Mouse (Mus musculus): ENCODE measurements around the gene Rptor. TPM values are rescaled to one million over a fixed set of nuclear protein-coding genes. Genes with fewer than 3 reads are reported as not detected.
A peak's percentile ranks its signal among the peaks of the same experiment; 100 is the strongest.

Rptor gene
- polyA plus RNA-seq, 1 experiment from 2014 or later, result 13.3 TPM

DNA sequence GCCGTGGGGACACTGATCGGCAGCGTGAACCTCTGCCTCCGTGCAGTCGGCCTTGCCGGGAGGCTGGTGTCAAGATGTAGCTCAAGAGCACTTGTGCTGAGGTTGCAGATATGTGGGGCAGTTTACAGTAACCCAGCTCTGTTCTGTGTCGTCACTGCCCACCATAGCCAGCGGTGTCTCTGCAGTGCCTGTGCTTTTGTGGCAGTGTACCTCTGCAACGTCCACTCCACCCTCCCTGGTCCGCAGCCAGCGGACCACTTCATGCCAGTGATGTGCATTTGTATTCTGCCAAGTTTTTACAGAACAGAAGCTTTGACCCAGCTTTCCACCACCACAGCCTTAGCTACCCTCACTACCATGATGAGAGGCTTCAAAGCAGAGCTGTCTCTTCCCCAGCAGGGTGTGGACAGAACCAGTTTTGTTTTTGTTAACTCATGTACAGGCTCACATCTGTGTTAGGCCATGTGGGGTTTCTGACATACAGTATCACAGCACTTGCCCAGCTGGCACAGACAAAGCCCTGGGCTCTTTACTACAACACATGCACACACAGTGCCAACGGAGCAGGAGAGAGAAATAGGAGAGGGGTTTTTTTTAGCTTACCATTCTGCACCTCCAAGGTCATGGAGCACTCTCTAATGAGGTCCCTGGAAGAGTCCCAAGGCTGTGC, 182.1 kb downstream of the Rptor start:
- Histone ChIP-seq H3K4me3 (no peak overlapping the region), H3K27ac (ENCODE audit: poor library complexity, severe bottlenecking) (no peak overlapping the region), H3K4me1 (replicated peaks) (peaks cover 6% of the 10 kb centered on the region), H3K27me3 (replicated peaks) (no peaks in the 10 kb centered on the region), H3K4me2 (no peak overlapping the region), H3K9me3 (replicated peaks) (no peaks in the 10 kb centered on the region), H3K9ac (no peak overlapping the region), H3K36me3 (peaks cover 12% of the 10 kb centered on the region)
- no peak for ATAC-seq (ENCODE audit: insufficient number of reproducible peaks, low FRiP score)
- WGBS, result 80% methylated on average over 12 of the region's 12 CpGs

DNA sequence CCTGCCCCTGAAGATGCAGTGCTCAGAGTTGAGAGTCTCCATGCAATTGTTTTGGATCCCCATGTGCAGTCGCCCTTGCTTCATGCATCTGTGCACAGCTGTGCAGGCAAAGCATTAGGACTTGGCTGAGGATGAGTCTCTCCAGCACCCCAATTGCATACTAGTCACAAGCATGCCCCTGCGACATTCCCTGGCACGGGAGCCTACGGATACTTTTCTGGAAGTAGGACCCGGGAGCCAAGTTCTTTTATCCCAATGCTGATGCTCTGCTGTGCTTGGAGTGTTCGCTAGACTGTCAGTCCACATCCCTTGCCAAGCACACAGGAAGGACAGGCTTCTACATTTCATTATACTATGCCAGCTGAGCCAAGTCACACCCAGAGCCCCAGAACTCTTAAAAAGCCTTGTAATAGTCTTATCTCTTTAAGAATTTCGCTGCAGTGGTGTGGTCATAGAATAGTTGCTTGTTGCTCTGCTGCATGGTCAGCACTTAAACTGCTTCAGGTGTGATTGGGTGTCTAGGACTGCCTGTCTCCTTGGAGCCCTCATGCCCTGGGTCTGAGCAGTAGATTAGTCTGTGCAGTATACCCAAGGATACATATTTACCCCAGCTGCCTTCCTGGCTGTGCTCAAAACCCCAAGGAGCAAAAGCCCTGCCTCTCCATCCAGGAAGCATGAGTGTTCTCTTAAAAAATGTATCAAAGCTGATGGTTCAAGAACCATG, 183.1 kb downstream of the Rptor start:
- WGBS, result 87% methylated on average over 7 of the region's 7 CpGs
- Histone ChIP-seq H3K9ac (no peak overlapping the region), H3K4me3 (no peak overlapping the region), H3K27ac (ENCODE audit: poor library complexity, severe bottlenecking) (no peak overlapping the region), H3K4me2 (no peak overlapping the region), H3K36me3 (peaks cover 4% of the 10 kb centered on the region), H3K27me3 (replicated peaks) (no peaks in the 10 kb centered on the region), H3K4me1 (replicated peaks) (peaks cover 8% of the 10 kb centered on the region), H3K9me3 (replicated peaks) (no peaks in the 10 kb centered on the region)
- ATAC-seq (ENCODE audit: insufficient number of reproducible peaks, low FRiP score), result no peak

GRCm38 (mm10) chr11:119786385-119786880, 183.7 kb downstream of the Rptor start:
- ATAC-seq (ENCODE audit: insufficient number of reproducible peaks, low FRiP score), result no peak
- 82% methylated on average over 8 of the region's 8 CpGs for WGBS

DNA sequence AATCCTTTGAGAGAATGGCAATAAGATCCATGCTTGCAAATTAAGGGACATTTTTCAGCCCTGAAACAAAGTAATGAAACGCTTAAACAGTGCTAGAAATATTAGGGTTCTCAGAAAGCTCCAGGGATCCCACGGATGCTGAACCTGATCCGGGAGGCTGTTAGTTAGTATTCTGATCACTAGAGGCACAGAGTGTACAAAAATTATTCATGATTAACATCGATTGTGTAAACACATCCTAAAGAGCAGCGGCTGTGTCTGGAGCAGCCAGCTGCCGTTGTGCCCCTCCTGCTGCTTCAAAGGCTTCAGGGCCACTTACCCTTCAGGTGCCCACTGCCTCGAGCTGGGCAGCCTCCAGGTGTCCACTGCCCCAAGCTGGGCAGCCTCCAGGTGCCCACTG, 185.8 kb downstream of the Rptor start:
- H3K9ac ChIP-seq, result no peak overlapping the region
- H3K4me3 ChIP-seq, result no peak overlapping the region
- no peak for ATAC-seq (ENCODE audit: insufficient number of reproducible peaks, low FRiP score)
- peaks cover 20% of the 10 kb centered on the region for H3K4me1 ChIP-seq (replicated peaks)
- H3K36me3 ChIP-seq, result no peaks in the 10 kb centered on the region
- no peak overlapping the region for H3K4me2 ChIP-seq
- 88% methylated on average over 7 of the region's 7 CpGs for WGBS
- H3K27ac ChIP-seq (ENCODE audit: poor library complexity, severe bottlenecking), result no peak overlapping the region
- no peaks in the 10 kb centered on the region for H3K27me3 ChIP-seq (replicated peaks)
- H3K9me3 ChIP-seq (replicated peaks), result no peaks in the 10 kb centered on the region

More at GRCm38 (mm10) chr11:119786385-119786880, 183.7 kb downstream of the Rptor start:
- H3K27me3 ChIP-seq (replicated peaks), result no peaks in the 10 kb centered on the region
- no peaks in the 10 kb centered on the region for H3K9me3 ChIP-seq (replicated peaks)
- peaks cover 3% of the 10 kb centered on the region; the same call in 1 of the 2 replicates for H3K36me3 ChIP-seq
- H3K27ac ChIP-seq (ENCODE audit: poor library complexity, severe bottlenecking), result no peak overlapping the region
- H3K9ac ChIP-seq, result no peak overlapping the region
- H3K4me2 ChIP-seq, result no peak overlapping the region
- H3K4me1 ChIP-seq (replicated peaks), result peaks cover 8% of the 10 kb centered on the region
- H3K4me3 ChIP-seq, result no peak overlapping the region

GRCm38 (mm10) chr11:119788919-119789713, 186.4 kb downstream of the Rptor start:
- Histone ChIP-seq H3K9me3 (replicated peaks) (no peaks in the 10 kb centered on the region), H3K4me1 (replicated peaks) (peaks cover 25% of the 10 kb centered on the region), H3K4me3 (no peak overlapping the region), H3K27ac (ENCODE audit: poor library complexity, severe bottlenecking) (no peak overlapping the region), H3K27me3 (replicated peaks) (no peaks in the 10 kb centered on the region), H3K9ac (no peak overlapping the region), H3K36me3 (no peaks in the 10 kb centered on the region), H3K4me2 (no peak overlapping the region)
- 63% methylated on average over 3 of the region's 3 CpGs for WGBS
- no peak for ATAC-seq (ENCODE audit: insufficient number of reproducible peaks, low FRiP score)

GRCm38 (mm10) chr11:119791923-119792564, 189.3 kb downstream of the Rptor start:
- Histone ChIP-seq H3K9me3 (replicated peaks) (no peaks in the 10 kb centered on the region), H3K27ac (ENCODE audit: poor library complexity, severe bottlenecking) (no peak overlapping the region), H3K27me3 (replicated peaks) (no peaks in the 10 kb centered on the region), H3K4me2 (no peak overlapping the region), H3K4me1 (replicated peaks) (peaks cover 47% of the 10 kb centered on the region), H3K9ac (no peak overlapping the region; the same call in 1 of the 2 replicates), H3K36me3 (no peaks in the 10 kb centered on the region), H3K4me3 (no peak overlapping the region)
- no peak for ATAC-seq (ENCODE audit: insufficient number of reproducible peaks, low FRiP score)
- 82% methylated on average over 10 of the region's 10 CpGs for WGBS

DNA sequence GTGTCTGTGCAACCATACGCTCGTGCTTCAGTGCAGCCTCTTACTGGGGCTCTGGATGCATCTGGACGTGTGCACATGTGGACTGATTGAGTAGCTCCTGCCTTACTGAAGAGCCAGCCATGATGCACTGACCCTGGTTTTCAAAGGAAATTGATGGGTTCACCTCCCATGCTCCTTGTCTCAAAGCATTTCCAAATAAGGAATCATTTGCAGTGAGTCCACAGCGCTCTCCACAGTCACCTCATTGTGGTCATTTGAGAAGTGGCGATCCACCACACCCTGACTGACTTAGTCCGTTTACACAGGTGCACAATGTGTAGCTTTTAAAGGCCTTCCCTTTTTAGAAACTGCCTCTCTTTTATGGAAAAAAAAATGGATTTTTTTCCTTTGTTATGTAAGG, 190.7 kb downstream of the Rptor start:
- Histone ChIP-seq H3K4me3 (no peak overlapping the region), H3K4me1 (replicated peaks) (peaks cover 48% of the 10 kb centered on the region), H3K9me3 (replicated peaks) (no peaks in the 10 kb centered on the region), H3K36me3 (peaks cover 4% of the 10 kb centered on the region; the same call in 1 of the 2 replicates), H3K27me3 (replicated peaks) (no peaks in the 10 kb centered on the region), H3K4me2 (no peak overlapping the region), H3K9ac (no peak overlapping the region), H3K27ac (ENCODE audit: poor library complexity, severe bottlenecking) (no peak overlapping the region)
- 65% methylated on average over 6 of the region's 6 CpGs for WGBS
- ATAC-seq (ENCODE audit: insufficient number of reproducible peaks, low FRiP score), result no peak

GRCm38 (mm10) chr11:119794020-119794419, 191.3 kb downstream of the Rptor start:
- no peak for ATAC-seq (ENCODE audit: insufficient number of reproducible peaks, low FRiP score)
- H3K36me3 ChIP-seq, result peaks cover 6% of the 10 kb centered on the region; the same call in 1 of the 2 replicates
- no peaks in the 10 kb centered on the region for H3K27me3 ChIP-seq (replicated peaks)
- no peak overlapping the region for H3K9ac ChIP-seq
- H3K4me2 ChIP-seq, result no peak overlapping the region
- no peak overlapping the region for H3K27ac ChIP-seq (ENCODE audit: poor library complexity, severe bottlenecking)
- H3K9me3 ChIP-seq (replicated peaks), result no peaks in the 10 kb centered on the region
- peaks cover 48% of the 10 kb centered on the region for H3K4me1 ChIP-seq (replicated peaks)
- no peak overlapping the region for H3K4me3 ChIP-seq
- 95% methylated on average over 1 of the region's 1 CpGs for WGBS

DNA sequence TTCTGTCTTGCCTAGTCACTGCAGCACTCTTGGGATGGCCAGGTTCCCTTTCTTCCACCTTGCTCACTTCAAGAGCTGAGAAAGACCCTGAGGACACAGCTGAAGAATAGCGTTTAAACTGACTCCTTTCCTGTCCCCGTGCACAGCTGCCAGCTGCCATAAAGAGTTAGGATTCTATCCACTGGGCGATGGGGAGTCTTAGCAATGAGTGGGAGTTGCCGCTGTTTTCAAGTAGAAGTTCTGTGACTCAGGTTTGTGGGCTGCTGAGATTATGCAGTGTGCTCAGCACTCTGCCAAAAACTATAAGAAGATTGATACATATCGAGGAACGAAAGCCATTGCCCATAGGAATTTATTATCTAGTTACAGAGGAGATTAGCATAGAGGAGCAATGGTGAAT, 192.0 kb downstream of the Rptor start:
- Histone ChIP-seq H3K27me3 (replicated peaks) (no peaks in the 10 kb centered on the region), H3K4me1 (replicated peaks) (peaks cover 43% of the 10 kb centered on the region), H3K4me2 (no peak overlapping the region), H3K4me3 (no peak overlapping the region), H3K9ac (no peak overlapping the region), H3K9me3 (replicated peaks) (no peaks in the 10 kb centered on the region), H3K27ac (ENCODE audit: poor library complexity, severe bottlenecking) (no peak overlapping the region), H3K36me3 (peaks cover 6% of the 10 kb centered on the region; the same call in 1 of the 2 replicates)
- 76% methylated on average over 6 of the region's 6 CpGs for WGBS
- no peak for ATAC-seq (ENCODE audit: insufficient number of reproducible peaks, low FRiP score)

DNA sequence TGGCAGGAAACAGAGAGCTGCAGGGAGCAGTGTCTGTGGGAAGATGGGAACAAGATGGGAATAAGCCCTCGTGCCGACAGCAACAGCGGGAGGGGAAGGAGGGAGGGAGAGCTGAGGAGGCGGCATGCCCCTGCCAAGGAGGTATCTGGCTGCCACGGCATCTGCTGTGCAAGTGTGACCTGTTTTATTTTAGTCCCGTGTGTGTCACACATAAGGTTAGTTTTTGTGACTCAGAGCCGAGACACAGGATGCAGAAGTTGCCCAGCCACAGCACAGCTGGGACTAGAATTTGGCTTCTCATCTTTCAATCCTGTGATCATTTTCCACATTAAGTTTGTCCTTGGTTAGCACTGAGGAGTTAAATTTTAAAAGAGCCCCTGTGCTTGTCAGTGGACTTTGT, 193.7 kb downstream of the Rptor start:
- peaks cover 40% of the 10 kb centered on the region for H3K4me1 ChIP-seq (replicated peaks)
- H3K4me2 ChIP-seq, result no peak overlapping the region
- H3K4me3 ChIP-seq, result no peak overlapping the region
- no peaks in the 10 kb centered on the region for H3K27me3 ChIP-seq (replicated peaks)
- ATAC-seq (ENCODE audit: insufficient number of reproducible peaks, low FRiP score), result no peak
- H3K9ac ChIP-seq, result 0 out of 2 replicates have a peak overlapping the region, but pooled peaks have one; percentile 46
- H3K27ac ChIP-seq (ENCODE audit: poor library complexity, severe bottlenecking), result no peak overlapping the region
- H3K36me3 ChIP-seq, result peaks cover 6% of the 10 kb centered on the region; the same call in 1 of the 2 replicates
- 15% methylated on average over 7 of the region's 7 CpGs for WGBS
- H3K9me3 ChIP-seq (replicated peaks), result no peaks in the 10 kb centered on the region

All from heart, embryonic 12.5 days (tissue).